1 mouse cellular context compared by ENCODE assay signal in genomic region chr4:126068842-126069241, GRCm38 (mm10).
TF ChIP-seq lines count a peak whose summit lies in the region.

No protein-coding gene starts in this region.

TF ChIP-seq in MEL, 35 proteins besides CTCF, POLR2A, EP300 and RAD21 (continued from another document):
- TF ChIP-seq RCOR1 (IDR thresholded peaks at IDR 0.05; ENCODE audit: low read depth, low read length) (peak; percentile 85), NELFE (IDR thresholded peaks at IDR 0.05; ENCODE audit: low read depth, low read length) (no peak), POLR2AphosphoS2 (IDR thresholded peaks at IDR 0.05; ENCODE audit: low read length) (no peak), ZNF384 (IDR thresholded peaks at IDR 0.05; ENCODE audit: low read depth, low read length) (peak; percentile 71)
